Mouse (Mus musculus) bone marrow macrophage, adult 2 months (primary cell): Measurements from ENCODE around the gene Snx9. TPM values are rescaled to one million over a fixed set of nuclear protein-coding genes. Genes with fewer than 3 reads are reported as not detected.

ENCODE experiments used
- H3K27ac ChIP-seq: 2 replicates; pipeline ENCODE4 v1.5.1; 2012; ENCODE audit warnings: low read depth, low read length; ENCODE audit not compliant: insufficient read depth
- H3K4me1 ChIP-seq: 2 replicates; pipeline ENCODE4 v1.6.1; 2012; ENCODE audit warnings: low read length; ENCODE audit not compliant: control insufficient read depth, insufficient read depth
- H3K4me3 ChIP-seq: 2 replicates; pipeline ENCODE4 v1.5.1; 2012; ENCODE audit warnings: mild to moderate bottlenecking, low read length, moderate library complexity; ENCODE audit not compliant: insufficient read depth
- CTCF ChIP-seq: IDR thresholded peaks from 2 replicates; pipeline ENCODE4 v1.5.1; 2012; ENCODE audit warnings: low read depth, mild to moderate bottlenecking, low read length, moderate library complexity
- POLR2A ChIP-seq: IDR thresholded peaks from 2 replicates; pipeline ENCODE4 v1.6.1; 2012; ENCODE audit warnings: mild to moderate bottlenecking, low read depth, low read length, borderline replicate concordance
- polyA plus RNA-seq: library from polyadenylated mRNA; stranded (reverse); fragments of >200 nt; gene quantifications from 2 replicates; pipeline ENCODE4 v1.2.4, GENCODE M21; 2012; ENCODE audit not compliant: missing spikeins, insufficient read depth, insufficient read length

The Snx9 gene
- polyA plus RNA-seq, 1 experiment, result 77.6 TPM

DNA sequence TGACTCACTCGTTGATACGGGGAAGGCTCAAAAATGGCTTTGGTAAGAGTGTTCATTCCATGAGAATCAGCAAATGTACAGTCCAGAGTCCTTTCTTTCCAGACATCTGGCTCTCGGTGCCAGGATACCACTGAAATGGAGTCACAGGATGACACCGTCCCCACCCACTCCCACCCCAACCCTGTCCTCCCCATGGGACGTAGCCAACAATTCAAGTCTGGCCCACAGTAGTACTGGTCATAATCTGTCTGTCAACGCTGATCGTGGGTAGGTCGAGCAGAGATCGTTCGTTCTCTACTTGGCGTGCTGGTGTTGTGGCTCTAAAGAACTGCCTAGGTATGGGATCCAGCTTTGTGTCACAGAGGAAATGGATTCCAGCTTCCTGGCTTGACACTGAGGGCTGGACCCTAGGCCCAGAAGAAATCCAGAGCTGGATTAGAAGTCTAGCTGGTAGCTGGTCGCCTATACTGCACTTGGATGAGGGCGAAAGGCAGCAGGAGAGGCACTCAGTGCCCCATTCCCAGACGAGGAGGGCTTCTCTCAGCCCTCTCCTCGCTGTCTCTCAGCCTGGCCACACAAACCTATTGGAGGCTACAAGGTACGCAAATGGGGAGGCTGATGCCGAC, 41.6 kb upstream of the Snx9 start:
- Histone ChIP-seq H3K27ac (peak overlapping the region; percentile 91), H3K4me1 (peaks cover 74% of the 10 kb centered on the region), H3K4me3 (peak overlapping the region; percentile 21)

DNA sequence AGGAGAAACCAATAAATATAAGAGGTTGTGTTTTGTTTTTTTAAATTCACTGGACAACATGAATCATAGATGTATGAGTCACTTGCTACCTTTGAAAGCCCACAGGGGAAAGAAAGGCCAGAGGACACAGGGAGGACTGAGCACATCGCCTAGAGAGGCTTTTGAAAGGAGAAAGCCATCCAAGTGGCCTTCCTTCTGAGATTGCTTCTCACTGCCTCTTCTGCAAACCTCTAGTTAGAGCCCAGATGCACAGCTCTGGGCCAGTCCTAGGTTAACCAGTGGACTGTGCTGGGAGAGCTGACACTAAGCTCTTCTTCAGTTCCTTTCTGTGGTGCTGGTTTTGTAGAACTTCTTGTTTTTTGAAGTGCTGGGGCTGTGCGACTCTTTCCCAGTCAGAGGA, 40.9 kb upstream of the Snx9 start:
- H3K4me1 ChIP-seq, result peaks cover 81% of the 10 kb centered on the region
- H3K27ac ChIP-seq, result peak overlapping the region; percentile 91
- H3K4me3 ChIP-seq, result peak overlapping the region; percentile 42
- TF ChIP-seq CTCF, result no peak
- TF ChIP-seq POLR2A, result no peak

More for the DNA sequence above, 41.6 kb upstream of the Snx9 start:
- TF ChIP-seq POLR2A (no peak), CTCF (no peak)

DNA sequence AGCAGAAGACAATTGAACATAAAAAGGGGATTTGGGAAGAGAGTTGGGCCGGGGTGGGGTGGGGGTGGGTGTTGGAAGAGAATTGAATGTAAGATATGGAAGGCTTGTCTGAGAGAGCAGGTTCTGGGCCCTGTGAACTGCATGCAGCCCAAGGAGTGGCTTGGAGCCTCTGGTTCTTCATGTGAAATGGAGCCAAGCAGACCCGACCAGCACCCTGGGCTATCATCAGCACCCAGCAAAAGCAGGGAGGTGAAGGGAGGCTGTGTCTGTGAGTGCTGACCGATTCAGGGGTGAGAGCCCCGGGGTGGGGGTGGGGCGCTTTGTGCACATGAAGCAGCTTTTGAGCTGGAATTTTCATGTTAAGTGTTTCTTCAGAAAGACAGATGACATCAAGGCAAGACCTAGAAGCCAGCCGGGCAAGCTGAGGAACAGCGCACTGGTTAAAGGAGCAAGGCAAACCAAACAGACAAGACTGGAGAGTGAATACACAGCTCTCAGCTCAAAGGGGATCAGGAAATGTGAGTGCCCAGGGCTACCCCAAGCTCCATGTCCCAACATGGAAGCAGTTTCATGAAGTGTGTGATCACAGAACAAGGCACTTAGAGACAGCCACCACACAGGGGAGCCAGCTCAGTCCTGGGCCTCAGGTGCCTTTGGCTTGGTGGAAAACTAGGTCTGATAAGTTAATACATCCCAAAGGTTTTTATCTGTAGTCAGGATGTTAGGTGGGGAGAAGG, 40.1 kb upstream of the Snx9 start:
- H3K4me3 ChIP-seq, result peak overlapping the region; percentile 42
- H3K27ac ChIP-seq, result peak overlapping the region; percentile 91
- H3K4me1 ChIP-seq, result peaks cover 88% of the 10 kb centered on the region
- TF ChIP-seq CTCF, result no peak
- no peak for TF ChIP-seq POLR2A

DNA sequence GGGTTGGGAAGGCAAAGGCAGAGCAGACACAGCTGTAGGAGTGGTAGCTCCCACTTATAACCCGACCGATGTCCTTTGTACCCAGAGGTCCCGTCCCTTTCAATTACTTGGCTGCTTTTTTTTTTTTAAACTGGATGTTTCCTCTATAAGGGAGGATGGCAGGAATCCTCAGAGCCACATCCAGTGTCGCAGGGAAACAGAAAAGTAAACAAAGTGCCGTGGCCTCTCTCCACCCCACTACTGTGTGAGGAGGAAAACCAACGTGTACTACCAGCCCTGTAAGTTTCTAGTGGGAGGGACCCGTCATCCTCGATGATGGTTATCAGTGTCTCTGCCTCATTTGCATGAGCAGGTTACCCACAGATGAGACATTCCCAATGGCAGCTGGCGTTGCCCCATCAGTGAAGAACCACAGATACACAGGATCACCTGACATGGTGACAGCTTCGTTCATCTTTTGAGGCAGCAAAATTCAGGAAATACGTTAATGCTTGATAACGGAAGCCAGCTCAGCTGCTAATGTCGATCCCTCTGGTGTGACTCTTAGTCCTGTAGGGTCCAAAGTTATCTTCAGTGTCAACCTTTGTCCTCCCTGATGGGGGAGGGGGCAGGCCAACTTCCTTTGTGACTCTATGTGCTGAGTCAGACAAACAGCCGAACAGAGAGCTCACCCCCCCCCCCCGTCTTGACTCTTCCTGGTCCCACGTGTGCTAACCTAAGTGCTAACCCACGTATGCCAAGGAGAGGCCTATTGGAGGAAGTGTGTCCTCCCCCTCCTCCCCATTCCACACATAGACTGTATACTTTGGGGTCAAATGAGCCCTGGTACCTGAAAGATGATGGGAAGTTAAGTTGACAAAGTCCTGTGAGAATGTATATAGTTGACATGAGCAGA, 39.1 kb upstream of the Snx9 start:
- H3K4me3 ChIP-seq, result no peak overlapping the region
- H3K27ac ChIP-seq, result no peak overlapping the region
- TF ChIP-seq CTCF, result no peak
- no peak for TF ChIP-seq POLR2A
- peaks cover 90% of the 10 kb centered on the region for H3K4me1 ChIP-seq

DNA sequence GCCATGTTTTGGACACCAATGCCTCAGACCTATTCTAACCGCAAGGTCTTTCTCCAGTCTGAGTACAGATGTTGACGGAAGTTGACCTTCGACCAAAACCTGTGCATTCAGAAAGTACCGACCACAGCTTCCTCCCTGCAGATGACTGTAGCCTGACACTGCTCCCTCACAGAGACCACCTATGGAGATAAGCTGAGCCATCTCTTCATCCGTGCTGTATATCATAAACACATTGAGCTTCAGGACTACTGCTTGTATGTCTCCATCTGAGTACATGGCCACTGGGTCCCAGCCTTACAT, 38.5 kb upstream of the Snx9 start:
- no peak for TF ChIP-seq CTCF
- TF ChIP-seq POLR2A, result no peak
- H3K4me1 ChIP-seq, result peaks cover 90% of the 10 kb centered on the region
- H3K4me3 ChIP-seq, result no peak overlapping the region
- H3K27ac ChIP-seq, result no peak overlapping the region

DNA sequence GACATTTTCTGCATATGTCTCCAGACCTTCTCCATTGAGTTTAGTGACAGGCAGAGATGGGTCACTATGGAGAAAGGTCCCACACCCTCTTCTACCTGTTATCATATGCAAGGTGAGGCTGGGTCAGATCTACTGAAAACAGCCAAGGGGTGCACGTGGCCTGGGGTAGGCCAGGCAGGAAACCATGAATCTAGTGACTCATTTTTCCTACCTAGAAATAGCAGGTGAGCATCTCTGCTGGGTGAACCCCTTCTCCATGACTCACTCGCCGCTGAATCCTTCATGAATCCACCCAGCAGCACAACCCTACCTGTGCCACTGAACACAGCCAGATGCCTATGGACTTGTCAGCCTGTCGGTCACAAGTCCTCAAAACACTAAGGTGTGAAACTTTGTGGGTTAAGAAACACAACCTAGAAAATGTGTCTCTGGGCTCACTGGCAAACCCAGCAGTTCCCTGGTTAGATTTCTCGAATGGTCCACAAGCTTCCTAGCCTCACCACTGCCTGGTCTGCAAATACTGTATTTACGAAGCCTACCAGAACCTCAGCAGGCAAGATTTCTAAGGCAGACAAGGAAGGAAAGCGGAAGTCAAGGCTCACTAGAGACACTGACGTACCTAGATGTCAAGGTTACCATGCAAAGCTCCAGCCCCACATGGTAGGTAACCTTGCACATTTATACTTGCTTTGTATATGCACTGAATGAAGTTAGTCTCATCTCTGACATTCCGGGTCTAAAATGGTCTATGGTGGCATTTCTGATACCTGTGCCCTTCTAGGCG, 37.7 kb upstream of the Snx9 start:
- no peak overlapping the region for H3K27ac ChIP-seq
- no peak overlapping the region for H3K4me3 ChIP-seq
- peaks cover 87% of the 10 kb centered on the region for H3K4me1 ChIP-seq
- TF ChIP-seq CTCF, result no peak
- no peak for TF ChIP-seq POLR2A

DNA sequence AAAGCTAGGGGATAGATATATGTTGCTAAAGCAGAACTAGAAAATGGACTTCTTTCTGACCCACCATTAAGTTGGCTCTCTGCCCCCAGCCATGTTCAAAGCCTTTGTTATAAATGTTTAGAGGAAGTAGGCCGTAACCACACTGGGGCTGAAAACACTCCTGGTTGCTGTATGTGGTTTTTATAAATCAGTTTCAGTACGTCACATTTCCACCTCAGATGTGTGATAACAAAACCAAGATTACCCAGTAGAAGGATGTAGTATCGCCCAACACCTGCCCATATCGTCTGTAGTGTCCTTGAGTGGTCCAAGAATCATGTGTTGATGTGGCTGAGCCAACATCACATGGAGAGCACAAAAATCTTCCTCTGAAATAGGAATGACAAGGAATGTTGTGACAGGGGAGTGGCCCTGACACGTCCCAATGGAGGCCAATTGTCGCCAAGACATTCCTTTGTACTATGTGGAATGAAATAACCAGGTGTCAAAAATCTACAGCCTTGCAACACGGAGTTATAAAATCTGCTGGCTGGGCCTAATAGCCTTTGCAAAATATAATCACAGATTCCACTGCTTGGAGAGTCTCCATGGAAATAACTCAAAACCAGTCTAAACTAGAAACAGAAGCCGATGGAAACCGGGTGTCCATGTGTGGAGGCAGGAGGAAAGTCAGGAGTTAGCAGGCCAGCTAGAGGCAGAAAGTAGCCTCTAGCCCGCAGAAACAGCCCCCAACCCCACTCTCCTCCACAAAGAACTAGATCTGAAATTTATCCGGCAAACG, 36.6 kb upstream of the Snx9 start:
- no peak overlapping the region for H3K4me3 ChIP-seq
- peak overlapping the region; percentile 49 for H3K27ac ChIP-seq
- peaks cover 84% of the 10 kb centered on the region for H3K4me1 ChIP-seq
- TF ChIP-seq CTCF (no peak), POLR2A (no peak)

DNA sequence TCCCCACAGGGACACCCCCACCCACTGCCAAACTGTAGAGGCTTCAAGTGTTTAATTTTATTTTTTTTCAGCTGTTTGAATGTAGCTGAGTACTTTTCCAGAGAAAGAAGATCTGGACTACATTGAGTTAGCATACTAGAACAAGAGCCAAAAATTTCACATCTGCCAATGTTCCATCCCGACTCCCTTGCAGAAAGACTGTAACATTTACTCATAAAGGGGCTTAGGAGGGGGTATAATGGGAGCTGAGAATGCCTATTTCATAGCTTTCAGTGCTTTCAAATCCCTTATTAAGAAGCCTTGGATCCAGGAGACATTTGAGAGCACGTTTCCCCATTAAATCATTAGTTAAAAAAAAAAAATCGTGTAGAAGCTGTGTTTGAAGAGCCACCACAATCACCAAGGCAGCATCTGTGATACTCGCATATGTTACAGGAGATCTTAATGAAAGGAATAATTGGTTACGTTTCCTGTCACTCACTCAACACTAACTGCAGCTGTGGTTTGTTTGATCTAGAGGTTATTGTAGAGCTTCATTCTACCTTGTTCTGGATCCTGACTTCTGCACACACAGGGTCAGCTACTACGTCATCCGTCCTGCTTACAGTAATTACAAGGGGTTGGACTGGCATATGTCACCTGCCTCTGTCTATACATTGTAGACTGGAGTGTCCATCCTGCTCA, 35.8 kb upstream of the Snx9 start:
- no peak overlapping the region for H3K4me3 ChIP-seq
- peaks cover 81% of the 10 kb centered on the region for H3K4me1 ChIP-seq
- H3K27ac ChIP-seq, result peak overlapping the region; percentile 49
- TF ChIP-seq POLR2A (no peak), CTCF (no peak)
